Mouse (Mus musculus) CH12.LX (cell line): ENCODE measurements at regions not wholly inside any gene's neighbourhood (a gene's known extent, or its start where the extent isn't known, plus 50 kb on each side); places are given as distances from the start of the nearest gene placed in this dataset.

Source experiments
- DNase-seq: peaks from one replicate; pipeline ENCODE4 v3.0.0-alpha.2; 2013; ENCODE audit errors: extremely low read depth
- H3K27ac ChIP-seq: 2 replicates; pipeline ENCODE4 v1.5.1; 2012; ENCODE audit warnings: low read depth, mild to moderate bottlenecking, control low read depth, moderate library complexity; ENCODE audit not compliant: insufficient read depth
- H3K27me3 ChIP-seq: replicated peaks from 2 replicates; pipeline ENCODE3; 2012; ENCODE audit warnings: inconsistent platforms
- H3K36me3 ChIP-seq, 2 experiments: replicated peaks in 1 of 2; 2 replicates each; pipeline versions ENCODE3 to v1.6.1; 2012; ENCODE audit warnings: inconsistent platforms in 1 of 2, low read length in 1 of 2, mild to moderate bottlenecking in 1 of 2, mixed read lengths in 1 of 2, moderate library complexity in 1 of 2; ENCODE audit not compliant: control insufficient read depth in 1 of 2, insufficient read depth in 1 of 2
- H3K4me1 ChIP-seq, 2 experiments: 2 replicates each; pipeline ENCODE4 v1.6.1; 2012; ENCODE audit warnings: inconsistent platforms in 1 of 2, moderate library complexity in 1 of 2; ENCODE audit not compliant: insufficient read depth in 2 of 2, control insufficient read depth in 1 of 2
- H3K4me2 ChIP-seq: 2 replicates; pipeline ENCODE4 v1.6.1; 2012; ENCODE audit warnings: low read depth, mild to moderate bottlenecking, control low read depth; ENCODE audit not compliant: poor library complexity, insufficient read depth, severe bottlenecking
- H3K4me3 ChIP-seq, 3 experiments: fragments of 150-350 bp in 1 of 3; sonication (generic) in 1 of 3; replicated peaks in 1 of 3; 2 replicates each; pipeline versions ENCODE3 to v1.5.1; 2011 to 2012; ENCODE audit warnings: low read depth in 2 of 3, low read length in 2 of 3, mild to moderate bottlenecking in 2 of 3, moderate library complexity in 2 of 3, control low read depth in 1 of 3, improper control_type of control experiment in 1 of 3, inconsistent platforms in 1 of 3, mixed read lengths in 1 of 3; ENCODE audit not compliant: poor library complexity in 1 of 3
- H3K79me2 ChIP-seq: replicated peaks from 2 replicates; pipeline ENCODE4 v1.6.1; 2012; ENCODE audit warnings: mild to moderate bottlenecking, moderate library complexity; ENCODE audit not compliant: control insufficient read depth, poor library complexity, insufficient read depth, severe bottlenecking; ENCODE audit errors: extremely low read depth
- H3K9ac ChIP-seq: 2 replicates; pipeline ENCODE4 v1.6.1; 2012; ENCODE audit warnings: low read depth, mild to moderate bottlenecking, control low read depth, moderate library complexity; ENCODE audit not compliant: insufficient read depth
- H3K9me3 ChIP-seq: replicated peaks from 2 replicates; pipeline ENCODE3; 2012; ENCODE audit warnings: low read length, inconsistent platforms, mixed read lengths
- BHLHE40 ChIP-seq: IDR thresholded peaks from 2 replicates; pipeline ENCODE4 v1.6.1; 2011; ENCODE audit warnings: mild to moderate bottlenecking, low read depth, low read length, improper control_type of control experiment
- CHD1 ChIP-seq: IDR thresholded peaks from 2 replicates; pipeline ENCODE4 v1.6.1; 2012; ENCODE audit warnings: low read depth, low read length, improper control_type of control experiment, inconsistent platforms
- CHD2 ChIP-seq: IDR thresholded peaks from 2 replicates; pipeline ENCODE4 v1.6.1; 2011; ENCODE audit warnings: low read length, improper control_type of control experiment
- CTCF ChIP-seq, 2 experiments: IDR thresholded peaks in 1 of 2; conservative IDR thresholded peaks in 1 of 2; 2 replicates each; pipeline ENCODE4 v1.5.1; 2011 to 2012; ENCODE audit warnings: low read depth in 2 of 2, low read length in 2 of 2, improper control_type of control experiment in 1 of 2, inconsistent platforms in 1 of 2, mild to moderate bottlenecking in 1 of 2, moderate library complexity in 1 of 2
- ELF1 ChIP-seq: IDR thresholded peaks from 2 replicates; pipeline ENCODE4 v1.6.1; 2014; ENCODE audit warnings: low read depth, mild to moderate bottlenecking, inconsistent platforms, low read length, improper control_type of control experiment
- EP300 ChIP-seq: IDR thresholded peaks from 2 replicates; pipeline ENCODE4 v1.6.1; 2011; ENCODE audit warnings: low read length, improper control_type of control experiment
- ETS1 ChIP-seq: conservative IDR thresholded peaks from 2 replicates; pipeline ENCODE4 v1.6.1; 2012; ENCODE audit warnings: low read depth, mild to moderate bottlenecking, inconsistent platforms, low read length, improper control_type of control experiment, moderate library complexity
- GABPA ChIP-seq: IDR thresholded peaks from 2 replicates; pipeline ENCODE4 v1.6.1; 2012; ENCODE audit warnings: low read depth, low read length, improper control_type of control experiment, inconsistent platforms; ENCODE audit not compliant: insufficient replicate concordance
- HCFC1 ChIP-seq: IDR thresholded peaks from 2 replicates; pipeline ENCODE4 v1.6.1; 2012; ENCODE audit warnings: low read depth, mild to moderate bottlenecking, inconsistent platforms, low read length, improper control_type of control experiment
- JUN ChIP-seq: IDR thresholded peaks from 2 replicates; pipeline ENCODE4 v1.6.1; 2011; ENCODE audit warnings: low read depth, mild to moderate bottlenecking, low read length, improper control_type of control experiment, moderate library complexity; ENCODE audit not compliant: insufficient read depth
- JUND ChIP-seq: conservative IDR thresholded peaks from 2 replicates; pipeline ENCODE4 v1.6.1; 2011; ENCODE audit warnings: low read depth, low read length, improper control_type of control experiment
- KAT2A ChIP-seq: IDR thresholded peaks from 2 replicates; pipeline ENCODE4 v1.6.1; 2012; ENCODE audit warnings: low read length, improper control_type of control experiment, inconsistent platforms; ENCODE audit not compliant: insufficient replicate concordance
- MAFK ChIP-seq: IDR thresholded peaks from 2 replicates; pipeline ENCODE4 v1.6.1; 2011; ENCODE audit warnings: low read length, improper control_type of control experiment; ENCODE audit not compliant: insufficient replicate concordance
- MAX ChIP-seq: IDR thresholded peaks from 2 replicates; pipeline ENCODE4 v1.6.1; 2011; ENCODE audit warnings: low read length, improper control_type of control experiment
- MAZ ChIP-seq: IDR thresholded peaks from 2 replicates; pipeline ENCODE4 v1.6.1; 2012; ENCODE audit warnings: low read depth, mild to moderate bottlenecking, inconsistent platforms, low read length, improper control_type of control experiment, moderate library complexity
- MEF2A ChIP-seq: IDR thresholded peaks from 2 replicates; pipeline ENCODE4 v1.6.1; 2014; ENCODE audit warnings: low read depth, mild to moderate bottlenecking, inconsistent platforms, low read length, improper control_type of control experiment, borderline replicate concordance
- MXI1 ChIP-seq: IDR thresholded peaks from 2 replicates; pipeline ENCODE4 v1.6.1; 2011; ENCODE audit warnings: mild to moderate bottlenecking, low read depth, low read length, improper control_type of control experiment
- MYC ChIP-seq: IDR thresholded peaks from 2 replicates; pipeline ENCODE4 v1.6.1; 2011; ENCODE audit warnings: low read depth, mild to moderate bottlenecking, improper control_type of control experiment, low read length
- POLR2AphosphoS2 ChIP-seq: IDR thresholded peaks from 2 replicates; pipeline ENCODE4 v1.6.1; 2011; ENCODE audit warnings: low read depth, low read length, improper control_type of control experiment
- RAD21 ChIP-seq: IDR thresholded peaks from 2 replicates; pipeline ENCODE4 v1.6.1; 2011; ENCODE audit warnings: low read depth, mild to moderate bottlenecking, low read length, improper control_type of control experiment, moderate library complexity
- SMC3 ChIP-seq: IDR thresholded peaks from 2 replicates; pipeline ENCODE4 v1.6.1; 2011; ENCODE audit warnings: low read depth, low read length, improper control_type of control experiment
- TCF12 ChIP-seq: IDR thresholded peaks from 2 replicates; pipeline ENCODE4 v1.6.1; 2014; ENCODE audit warnings: low read depth, mild to moderate bottlenecking, inconsistent platforms, low read length, improper control_type of control experiment
- UBTF ChIP-seq: IDR thresholded peaks from 2 replicates; pipeline ENCODE4 v1.6.1; 2012; ENCODE audit warnings: low read depth, mild to moderate bottlenecking, inconsistent platforms, low read length, improper control_type of control experiment, moderate library complexity
- USF1 ChIP-seq: IDR thresholded peaks from 2 replicates; pipeline ENCODE4 v1.6.1; 2014; ENCODE audit warnings: low read depth, mild to moderate bottlenecking, inconsistent platforms, low read length, improper control_type of control experiment
- ZC3H11A ChIP-seq: IDR thresholded peaks from 2 replicates; pipeline ENCODE4 v1.6.1; 2012; ENCODE audit warnings: low read depth, mild to moderate bottlenecking, inconsistent platforms, low read length, improper control_type of control experiment
- ZKSCAN1 ChIP-seq: IDR thresholded peaks from 2 replicates; pipeline ENCODE4 v1.6.1; 2012; ENCODE audit warnings: low read depth, inconsistent platforms, low read length, improper control_type of control experiment, borderline replicate concordance
- dilution Hi-C: fragments of 300-500 bp; cut with MboI; formaldehyde crosslinking; loops from 2 replicates; pipeline ENCODE4 v1.14.3; 2020; ENCODE audit warnings: low sequenced_read_pairs; ENCODE audit not compliant: extremely low pct_unique_long_range_greater_than_20kb, extremely low pct_ligation_motif_present
- in situ Hi-C: fragments of 300-500 bp; cut with MboI; formaldehyde crosslinking; loops from 3 replicates; pipeline ENCODE4 v1.14.3; 2019; ENCODE audit warnings: low sequenced_read_pairs, low pct_ligation_motif_present, low pct_unique_long_range_greater_than_20kb, mixed read lengths

DNA sequence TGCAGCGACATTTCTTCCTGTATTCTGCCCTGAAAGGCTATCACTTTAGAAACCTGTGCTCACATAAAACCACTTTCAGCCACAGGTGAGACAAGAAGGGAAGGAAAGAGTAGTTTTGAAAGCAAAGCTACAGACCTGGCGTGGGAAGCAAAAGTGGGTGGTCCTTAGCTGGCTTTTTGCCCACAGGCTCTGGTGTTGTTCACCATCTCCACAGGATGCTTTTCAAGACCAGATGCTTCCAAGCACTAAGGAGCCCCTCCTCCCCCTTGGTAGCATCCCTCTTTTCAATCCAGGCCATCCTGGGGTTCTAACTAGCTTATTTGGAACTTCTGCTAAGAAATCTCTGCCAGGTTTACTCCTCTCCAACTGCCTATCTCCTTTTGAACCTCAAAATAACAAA, 312.8 kb upstream of the Camk1g start:
- H3K4me3 ChIP-seq: no peak overlapping the region
- H3K27ac ChIP-seq: no peak overlapping the region
- H3K4me2 ChIP-seq: no peak overlapping the region
- peaks cover 0 to under 1% of the 10 kb centered on the region in 2 experiments; a peak in 1 of 4 replicates for H3K4me1 ChIP-seq
- peaks cover 30% of the 10 kb centered on the region for H3K27me3 ChIP-seq
- H3K9me3 ChIP-seq: no peaks in the 10 kb centered on the region
- H3K9ac ChIP-seq: no peak overlapping the region
- no peak for TF ChIP-seq MEF2A
- TF ChIP-seq RAD21: no peak
- no peak for TF ChIP-seq ELF1
- no peak for TF ChIP-seq USF1
- TF ChIP-seq CHD2: no peak
- no peak for TF ChIP-seq MAFK
- TF ChIP-seq ZC3H11A: no peak
- TF ChIP-seq CTCF (conservative IDR thresholded peaks at IDR 0.05 in 1 of 2, IDR thresholded peaks at IDR 0.05 in 1 of 2; ENCODE audit: low read depth in 2 of 2, low read length in 2 of 2): no peak
- no peak for TF ChIP-seq ZKSCAN1
- TF ChIP-seq TCF12: no peak
- no peak for TF ChIP-seq MYC
- TF ChIP-seq EP300: no peak
- TF ChIP-seq MAZ: no peak
- TF ChIP-seq MXI1: no peak
- no peak for TF ChIP-seq POLR2AphosphoS2
- TF ChIP-seq ETS1: no peak
- no peak for TF ChIP-seq HCFC1
- TF ChIP-seq GABPA: no peak
- no peak for TF ChIP-seq JUND
- no peak for TF ChIP-seq JUN
- H3K36me3 ChIP-seq: no peaks in the 10 kb centered on the region
- in situ Hi-C loops: no loop called here
- dilution Hi-C loops: no loop called here
- H3K79me2 ChIP-seq: no peaks in the 10 kb centered on the region
- DNase-seq: no peak

DNA sequence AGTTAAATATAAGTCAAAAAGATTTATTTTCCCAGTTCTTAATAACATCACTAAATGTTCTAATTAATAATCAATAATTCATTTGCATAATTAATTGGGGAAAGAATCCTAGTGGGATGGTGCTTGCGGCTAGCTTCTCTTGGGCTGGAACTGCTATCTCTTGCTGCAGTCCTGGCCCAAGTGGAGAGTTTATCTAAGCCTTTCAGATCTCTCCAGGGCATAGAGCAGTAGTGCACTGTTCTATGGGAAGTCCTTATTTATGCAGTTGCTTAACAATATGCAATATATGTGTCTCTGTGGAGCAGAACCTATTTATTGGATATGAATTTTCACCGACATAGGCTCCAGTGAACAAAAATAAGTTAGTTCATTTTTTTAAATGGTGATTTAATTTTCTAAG, 308.4 kb upstream of the Camk1g start:
- DNase-seq: no peak
- Histone ChIP-seq H3K36me3 (no peaks in the 10 kb centered on the region), H3K9me3 (no peaks in the 10 kb centered on the region), H3K9ac (no peak overlapping the region), H3K27ac (no peak overlapping the region), H3K4me1 (no peaks in the 10 kb centered on the region), H3K4me2 (no peak overlapping the region), H3K79me2 (no peaks in the 10 kb centered on the region), H3K4me3 (no peak overlapping the region), H3K27me3 (peaks cover 40% of the 10 kb centered on the region)
- in situ Hi-C loops: no loop called here
- dilution Hi-C loops: no loop called here
- TF ChIP-seq MAX: no peak
- TF ChIP-seq ETS1: no peak
- TF ChIP-seq CHD1: no peak
- TF ChIP-seq CHD2: no peak
- no peak for TF ChIP-seq USF1
- no peak for TF ChIP-seq SMC3
- no peak for TF ChIP-seq UBTF
- TF ChIP-seq ZKSCAN1: no peak
- no peak for TF ChIP-seq MEF2A
- no peak for TF ChIP-seq BHLHE40
- TF ChIP-seq KAT2A: no peak
- TF ChIP-seq MYC: no peak
- TF ChIP-seq MAZ: no peak
